Mouse (Mus musculus) stomach, embryonic 14.5 days (tissue): ENCODE data around the gene St3gal3. TPM values are rescaled to one million over a fixed set of nuclear protein-coding genes. Genes with fewer than 3 reads are reported as not detected.

ENCODE experiments used
- ATAC-seq: fragments of 200-750 bp; cut with Nextera tagmentation; 2 replicates; pipeline ENCODE4 v1.8.0; 2017; ENCODE audit warnings: low read depth, moderate TSS enrichment; ENCODE audit not compliant: insufficient number of reproducible peaks, insufficient read depth, low FRiP score
- H3K27ac ChIP-seq: fragments of 300-500 bp; sonication (generic); 2 replicates; pipeline ENCODE4 v1.5.1; 2014; ENCODE audit warnings: mild to moderate bottlenecking, low read length, moderate library complexity, mixed read lengths
- H3K27me3 ChIP-seq: fragments of 300-500 bp; sonication (generic); 2 replicates; pipeline ENCODE4 v1.6.1; 2014; ENCODE audit warnings: low read length, control low read depth, mixed read lengths; ENCODE audit not compliant: control insufficient read depth, insufficient read depth
- H3K36me3 ChIP-seq: fragments of 300-500 bp; sonication (generic); 2 replicates; pipeline ENCODE4 v1.6.1; 2014; ENCODE audit warnings: mild to moderate bottlenecking, control low read depth, low read length, moderate library complexity, mixed read lengths; ENCODE audit not compliant: control insufficient read depth, insufficient read depth
- H3K4me1 ChIP-seq: fragments of 300-500 bp; sonication (generic); 2 replicates; pipeline ENCODE4 v1.6.1; 2014; ENCODE audit warnings: low read length, control low read depth, mixed read lengths; ENCODE audit not compliant: control insufficient read depth, insufficient read depth
- H3K4me2 ChIP-seq: fragments of 300-500 bp; sonication (generic); replicated peaks from 2 replicates; pipeline ENCODE4 v1.6.1; 2014; ENCODE audit warnings: low read depth, low read length, control low read depth
- H3K4me3 ChIP-seq: fragments of 300-500 bp; sonication (generic); 2 replicates; pipeline ENCODE4 v1.5.1; 2014; ENCODE audit warnings: low read depth, low read length, control low read depth
- H3K9ac ChIP-seq: fragments of 300-500 bp; sonication (generic); replicated peaks from 2 replicates; pipeline ENCODE4 v1.6.1; 2014; ENCODE audit warnings: low read depth, mild to moderate bottlenecking, control low read depth, low read length, moderate library complexity, mixed read lengths
- H3K9me3 ChIP-seq: fragments of 300-500 bp; sonication (generic); 2 replicates; pipeline ENCODE4 v1.6.1; 2016; ENCODE audit warnings: low read depth, low read length, control low read depth; ENCODE audit not compliant: control insufficient read depth
- WGBS: fragments of 180-500 bp; shearing (Covaris S2); extraction: QIAGEN DNeasy Blood & Tissue Kit; methylation state at CpG from one replicate; pipeline ENCODE4 v1.1.7; 2014; 5-methylcytosine and 5-hydroxymethylcytosine counted together
- polyA plus RNA-seq: library from polyadenylated mRNA; unstranded; fragments of >200 nt; fragmentation: Nextera tagmentation; extraction: Ambion mirVana; gene quantifications from 2 replicates; pipeline ENCODE4 v1.2.1, GENCODE M21; 2014

Gene St3gal3
- 5.0 and 6.1 TPM in 2 replicates for polyA plus RNA-seq

- peak within 1 kb of the TSS; percentile 67; the same call in 1 of the 2 replicates for H3K27ac ChIP-seq
- peak; percentile 98 for ATAC-seq
- H3K4me1 ChIP-seq: peaks cover 9% of the 10 kb centered on the region
- H3K9ac ChIP-seq: peak within 1 kb of the TSS; percentile 81
- under 1% methylated on average over 75 of the region's 84 CpGs for WGBS
- peaks cover 30% of the 10 kb centered on the region for H3K36me3 ChIP-seq
- H3K27me3 ChIP-seq: no peaks in the 10 kb centered on the region
- H3K4me3 ChIP-seq: peak within 1 kb of the TSS; percentile 98
- H3K9me3 ChIP-seq: no peaks in the 10 kb centered on the region
- H3K4me2 ChIP-seq: peak within 1 kb of the TSS; percentile 76
These were observed at the start of gene St3gal3 for GRCm38 (mm10) chr4:118134485-118135365. St3gal3 (minus strand) TSS chr4:118134914.

GRCm38 (mm10) chr4:118180301-118181080 is 45.8 kb upstream of the St3gal3 start:
- H3K36me3 ChIP-seq: peaks cover 17% of the 10 kb centered on the region
- WGBS: 12% methylated on average over 17 of the region's 17 CpGs
- peak overlapping the region; percentile 59 for H3K4me3 ChIP-seq
- H3K9ac ChIP-seq: peak overlapping the region; percentile 39
- peak overlapping the region; percentile 79 for H3K4me2 ChIP-seq
- H3K9me3 ChIP-seq: no peaks in the 10 kb centered on the region
- peak overlapping the region; percentile 92 for H3K27ac ChIP-seq
- ATAC-seq: no peak
- no peaks in the 10 kb centered on the region for H3K27me3 ChIP-seq
- peaks cover 11% of the 10 kb centered on the region for H3K4me1 ChIP-seq

- Histone ChIP-seq H3K9ac (peak within 1 kb of the TSS; percentile 71), H3K4me3 (peak within 1 kb of the TSS; percentile 59), H3K27me3 (no peaks in the 10 kb centered on the region), H3K9me3 (no peaks in the 10 kb centered on the region), H3K4me2 (peak within 1 kb of the TSS; percentile 79), H3K36me3 (peaks cover 25% of the 10 kb centered on the region), H3K27ac (peak within 1 kb of the TSS; percentile 92), H3K4me1 (peaks cover 11% of the 10 kb centered on the region)
- under 1% methylated on average over 38 of the region's 38 CpGs for WGBS
- ATAC-seq: peak; percentile 100
These were observed 45.0 kb upstream of the St3gal3 start, which contains the start of gene Kdm4a for GRCm38 (mm10) chr4:118179467-118180300. Kdm4a (minus strand) TSS chr4:118180043.

- H3K4me2 ChIP-seq: peak overlapping the region; percentile 69
- H3K9me3 ChIP-seq: no peaks in the 10 kb centered on the region
- peaks cover 11% of the 10 kb centered on the region for H3K4me1 ChIP-seq
- no peak for ATAC-seq
- H3K27ac ChIP-seq: peak overlapping the region; percentile 92
- H3K9ac ChIP-seq: peak overlapping the region; percentile 71
- no peaks in the 10 kb centered on the region for H3K27me3 ChIP-seq
- H3K36me3 ChIP-seq: peaks cover 32% of the 10 kb centered on the region
- WGBS: 1% methylated on average over 12 of the region's 12 CpGs
- peak overlapping the region; percentile 59 for H3K4me3 ChIP-seq
These were observed 44.3 kb upstream of the St3gal3 start for GRCm38 (mm10) chr4:118178952-118179466.

GRCm38 (mm10) chr4:118172461-118172860 is 37.7 kb upstream of the St3gal3 start:
- ATAC-seq: no peak
- no peaks in the 10 kb centered on the region for H3K9me3 ChIP-seq
- H3K4me2 ChIP-seq: no peak overlapping the region
- H3K4me1 ChIP-seq: no peaks in the 10 kb centered on the region
- no peak overlapping the region for H3K4me3 ChIP-seq
- H3K36me3 ChIP-seq: peaks cover 95% of the 10 kb centered on the region
- H3K27ac ChIP-seq: no peak overlapping the region
- no peak overlapping the region for H3K9ac ChIP-seq
- WGBS: 96% methylated on average over 12 of the region's 12 CpGs
- H3K27me3 ChIP-seq: no peaks in the 10 kb centered on the region

GRCm38 (mm10) chr4:118171006-118171405 is 36.3 kb upstream of the St3gal3 start:
- no peak overlapping the region for H3K4me3 ChIP-seq
- no peaks in the 10 kb centered on the region for H3K27me3 ChIP-seq
- H3K4me2 ChIP-seq: no peak overlapping the region
- ATAC-seq: no peak
- H3K36me3 ChIP-seq: peaks cover 96% of the 10 kb centered on the region
- H3K27ac ChIP-seq: no peak overlapping the region
- no peak overlapping the region for H3K9ac ChIP-seq
- no peaks in the 10 kb centered on the region for H3K9me3 ChIP-seq
- no peaks in the 10 kb centered on the region for H3K4me1 ChIP-seq
- 84% methylated on average over 9 of the region's 9 CpGs for WGBS

GRCm38 (mm10) chr4:118162123-118162522 is 27.4 kb upstream of the St3gal3 start:
- no peak for ATAC-seq
- no peak overlapping the region for H3K4me3 ChIP-seq
- H3K27me3 ChIP-seq: no peaks in the 10 kb centered on the region
- 95% methylated on average over 12 of the region's 12 CpGs for WGBS
- no peak overlapping the region for H3K9ac ChIP-seq
- H3K4me1 ChIP-seq: no peaks in the 10 kb centered on the region
- no peaks in the 10 kb centered on the region for H3K9me3 ChIP-seq
- H3K4me2 ChIP-seq: no peak overlapping the region
- H3K36me3 ChIP-seq: peaks cover 91% of the 10 kb centered on the region
- no peak overlapping the region for H3K27ac ChIP-seq
